ENCODE assay signal across 26 mouse cellular contexts in the genomic region with DNA sequence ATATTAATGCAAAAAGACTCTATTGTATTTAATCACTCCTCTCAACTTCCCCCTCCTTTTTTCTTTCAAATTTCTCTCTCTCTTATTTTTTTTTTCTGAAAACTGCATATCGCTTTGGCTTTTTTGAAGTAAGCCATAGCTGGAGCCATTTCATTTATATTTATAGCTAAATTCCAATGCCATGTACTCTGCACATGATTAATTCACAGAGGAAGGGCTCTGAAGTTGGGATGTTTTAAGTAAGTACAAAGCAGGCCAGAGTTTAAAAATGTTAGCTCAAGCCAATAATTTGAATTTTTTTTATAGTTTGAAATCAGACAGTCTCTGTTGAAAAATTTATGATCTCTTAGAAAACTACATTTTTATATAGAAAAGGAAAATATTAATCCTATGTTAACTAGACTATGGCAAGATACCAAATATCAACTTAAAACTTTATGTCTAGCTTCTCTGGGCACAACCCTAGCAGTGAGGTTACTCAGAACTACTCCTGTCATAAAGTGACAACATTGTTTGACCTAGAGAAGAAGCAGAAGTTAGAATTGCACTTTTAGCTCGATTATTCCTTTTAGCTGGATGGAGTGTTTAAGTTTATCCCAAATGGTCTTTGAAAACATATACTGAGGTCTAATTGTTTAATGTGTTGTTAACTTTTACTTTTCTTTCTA.
DNase-seq lines count a peak whose midpoint lies in the region; ATAC-seq and TF ChIP-seq lines count a peak whose summit lies in the region.
"Had no signal": no experiment of that assay in that cellular context is flagged by ENCODE, and none has a peak within 500 bp of the region (broad histone marks: within the 10 kb centered on the region; RNA-seq: fewer than 3 reads in every experiment).

No protein-coding gene starts in this region.

- 43% methylated on average over 2 of the region's 2 CpGs for WGBS in intestine, embryonic 15.5 days
- WGBS in intestine, embryonic 16.5 days, result 43% methylated on average over 2 of the region's 2 CpGs
- 56% methylated on average over 2 of the region's 2 CpGs for WGBS in kidney, postnatal 0 days
- 36% methylated on average over 2 of the region's 2 CpGs for WGBS in stomach, embryonic 15.5 days

- no peak overlapping the region for H3K4me2 ChIP-seq in intestine, embryonic 15.5 days (replicated peaks)
- no peak overlapping the region for H3K4me2 ChIP-seq in intestine, embryonic 16.5 days (ENCODE audit: low read depth, low read length)
- no peak overlapping the region for H3K4me2 ChIP-seq in kidney, postnatal 0 days (ENCODE audit: low read length)
- H3K4me2 ChIP-seq in stomach, embryonic 15.5 days, result no peak overlapping the region
- H3K4me2 ChIP-seq: forebrain, embryonic 12.5 days; forebrain, embryonic 15.5 days; heart, embryonic 12.5 days; heart, embryonic 15.5 days; hindbrain, embryonic 13.5 days had no signal

- no peak overlapping the region for H3K9ac ChIP-seq in intestine, embryonic 15.5 days
- no peak overlapping the region for H3K9ac ChIP-seq in intestine, embryonic 16.5 days (ENCODE audit: low read depth, low read length)
- H3K9ac ChIP-seq in kidney, postnatal 0 days (ENCODE audit: low read depth, low read length), result no peak overlapping the region
- no peak overlapping the region for H3K9ac ChIP-seq in stomach, embryonic 15.5 days
- H3K9ac ChIP-seq: forebrain, embryonic 12.5 days; forebrain, embryonic 15.5 days; heart, embryonic 12.5 days; heart, embryonic 15.5 days; hindbrain, embryonic 13.5 days had no signal

- peak; percentile 85 for DNase-seq in kidney, postnatal 0 days (ENCODE audit: low spot score)
- DNase-seq in kidney, adult 11 months, result no peak
- DNase-seq: adrenal gland, adult 8-10 months; adrenal gland, postnatal 25 days; cerebellum, adult 11-12 months; cerebellum, adult 8-10 months; cerebellum, postnatal 10 days; cerebellum, postnatal 36 days; embryo, embryonic 11 days; gastrocnemius, postnatal 25 days; heart, adult 18-20 months; heart, postnatal 10 days; heart, postnatal 36 days had no signal

- no peak for TF ChIP-seq POLR2A in embryonic fibroblast, embryonic 13.5 days (IDR thresholded peaks at IDR 0.05; ENCODE audit: low read depth, low read length)

- H3K27me3 ChIP-seq in intestine, embryonic 15.5 days (replicated peaks), result no peaks in the 10 kb centered on the region
- no peaks in the 10 kb centered on the region for H3K27me3 ChIP-seq in intestine, embryonic 16.5 days (replicated peaks; ENCODE audit: control insufficient read depth, insufficient read depth, low read length)
- H3K27me3 ChIP-seq in kidney, postnatal 0 days (ENCODE audit: insufficient read depth, low read length), result no peaks in the 10 kb centered on the region
- H3K27me3 ChIP-seq in stomach, embryonic 15.5 days (replicated peaks), result no peaks in the 10 kb centered on the region
- H3K27me3 ChIP-seq: forebrain, embryonic 12.5 days; heart, embryonic 12.5 days; heart, embryonic 15.5 days had no signal

- no peaks in the 10 kb centered on the region for H3K9me3 ChIP-seq in intestine, embryonic 15.5 days
- H3K9me3 ChIP-seq in intestine, embryonic 16.5 days (ENCODE audit: control insufficient read depth, low read length), result no peaks in the 10 kb centered on the region
- H3K9me3 ChIP-seq in kidney, postnatal 0 days (replicated peaks; ENCODE audit: low read length), result no peaks in the 10 kb centered on the region
- H3K9me3 ChIP-seq in stomach, embryonic 15.5 days, result no peaks in the 10 kb centered on the region
- H3K9me3 ChIP-seq: forebrain, embryonic 12.5 days; forebrain, embryonic 15.5 days; heart, embryonic 12.5 days; heart, embryonic 15.5 days; hindbrain, embryonic 10.5 days; hindbrain, embryonic 13.5 days had no signal

- no peak overlapping the region for H3K4me3 ChIP-seq in intestine, embryonic 15.5 days (replicated peaks)
- no peak overlapping the region for H3K4me3 ChIP-seq in intestine, embryonic 16.5 days (ENCODE audit: low read length)
- no peak overlapping the region for H3K4me3 ChIP-seq in kidney, postnatal 0 days (replicated peaks; ENCODE audit: low read depth, low read length)
- H3K4me3 ChIP-seq in embryonic fibroblast, embryonic 13.5 days (ENCODE audit: insufficient read depth, low read length), result no peak overlapping the region
- no peak overlapping the region for H3K4me3 ChIP-seq in stomach, embryonic 15.5 days (replicated peaks)
- H3K4me3 ChIP-seq: erythroblast, embryonic 14.5 days; forebrain, embryonic 12.5 days; forebrain, embryonic 15.5 days; heart, embryonic 12.5 days; heart, embryonic 15.5 days; hindbrain, embryonic 10.5 days; hindbrain, embryonic 13.5 days had no signal

- peak; percentile 53; the same call in 1 of the 2 replicates for ATAC-seq in intestine, embryonic 15.5 days
- ATAC-seq in intestine, embryonic 16.5 days, result no peak
- ATAC-seq in kidney, postnatal 0 days (replicated peaks; ENCODE audit: low FRiP score, low read depth), result no peak
- ATAC-seq in stomach, embryonic 15.5 days (ENCODE audit: insufficient read depth, low FRiP score, low read depth), result 0 out of 2 replicates have a peak, but pooled peaks have one; percentile 10
- ATAC-seq: CD4-positive, CD25-positive, alpha-beta regulatory T cell, adult 4 months; forebrain, embryonic 15.5 days; hindbrain, embryonic 16.5 days had no signal

- H3K4me1 ChIP-seq in intestine, embryonic 15.5 days (replicated peaks), result 0 out of 2 replicates have a peak, but pooled peaks cover 2% of the 10 kb centered on the region
- peaks cover 8% of the 10 kb centered on the region for H3K4me1 ChIP-seq in intestine, embryonic 16.5 days (ENCODE audit: control insufficient read depth, insufficient read depth, low read length)
- 0 out of 2 replicates have a peak, but pooled peaks cover 3% of the 10 kb centered on the region for H3K4me1 ChIP-seq in kidney, postnatal 0 days (replicated peaks; ENCODE audit: insufficient read depth, low read length)
- H3K4me1 ChIP-seq in embryonic fibroblast, embryonic 13.5 days (ENCODE audit: control insufficient read depth, insufficient read depth, low read length), result peaks cover 3% of the 10 kb centered on the region; the same call in 1 of the 2 replicates
- 0 out of 2 replicates have a peak, but pooled peaks cover 3% of the 10 kb centered on the region for H3K4me1 ChIP-seq in stomach, embryonic 15.5 days
- H3K4me1 ChIP-seq: forebrain, embryonic 12.5 days had no signal

- no peaks in the 10 kb centered on the region for H3K36me3 ChIP-seq in intestine, embryonic 15.5 days
- no peaks in the 10 kb centered on the region for H3K36me3 ChIP-seq in intestine, embryonic 16.5 days (ENCODE audit: control insufficient read depth, insufficient read depth, low read length)
- H3K36me3 ChIP-seq in kidney, postnatal 0 days (ENCODE audit: insufficient read depth, low read length), result no peaks in the 10 kb centered on the region
- H3K36me3 ChIP-seq in stomach, embryonic 15.5 days, result no peaks in the 10 kb centered on the region
- H3K36me3 ChIP-seq: forebrain, embryonic 12.5 days; forebrain, embryonic 15.5 days; heart, embryonic 12.5 days; heart, embryonic 15.5 days; hindbrain, embryonic 10.5 days; hindbrain, embryonic 13.5 days had no signal

- TF ChIP-seq CTCF in kidney, postnatal 0 days (IDR thresholded peaks at IDR 0.05; ENCODE audit: low read depth), result no peak
- TF ChIP-seq CTCF in embryonic fibroblast, embryonic 13.5 days (IDR thresholded peaks at IDR 0.05; ENCODE audit: borderline replicate concordance, insufficient read depth, low read length), result no peak

- H3K27ac ChIP-seq in intestine, embryonic 15.5 days, result no peak overlapping the region
- no peak overlapping the region for H3K27ac ChIP-seq in intestine, embryonic 16.5 days (ENCODE audit: low read length)
- H3K27ac ChIP-seq in kidney, postnatal 0 days, result peak overlapping the region; percentile 8; the same call in 1 of the 2 replicates
- peak overlapping the region; percentile 42; the same call in 1 of the 2 replicates for H3K27ac ChIP-seq in embryonic fibroblast, embryonic 13.5 days (ENCODE audit: insufficient read depth, low read length)
- H3K27ac ChIP-seq in stomach, embryonic 15.5 days, result no peak overlapping the region
- H3K27ac ChIP-seq: forebrain, embryonic 12.5 days; forebrain, embryonic 15.5 days; heart, embryonic 15.5 days; hindbrain, embryonic 10.5 days; hindbrain, embryonic 13.5 days had no signal

Comparison
In these comparisons a context has a peak if more than half of its experiments do, and no peak if none do; other contexts are left out.
1. ATAC-seq: peak in intestine, embryonic 15.5 days (single experiment) and stomach, embryonic 15.5 days (single experiment); none in intestine, embryonic 16.5 days (single experiment) and kidney, postnatal 0 days (single experiment).
2. H3K27ac ChIP-seq: peak in kidney, postnatal 0 days (single experiment) and embryonic fibroblast, embryonic 13.5 days (single experiment); none in intestine, embryonic 15.5 days (single experiment), intestine, embryonic 16.5 days (single experiment) and stomach, embryonic 15.5 days (single experiment).